Mouse (Mus musculus): Measurements from ENCODE around the gene Cxcl16. TPM values are rescaled to one million over a fixed set of nuclear protein-coding genes. Genes with fewer than 3 reads are reported as not detected.
A peak's percentile ranks its signal among the peaks of the same experiment; 100 is the strongest.

Gene Cxcl16
- polyA plus RNA-seq, 1 experiment from 2014 or later = 0.83 TPM

GRCm38 (mm10) chr11:70447373-70447772, 12.4 kb downstream of the Cxcl16 start:
- Histone ChIP-seq H3K27me3 (no peaks in the 10 kb centered on the region), H3K27ac (no peak overlapping the region), H3K4me3 (no peak overlapping the region), H3K9ac (no peak overlapping the region), H3K9me3 (replicated peaks) (no peaks in the 10 kb centered on the region), H3K36me3 (ENCODE audit: poor library complexity, severe bottlenecking) (0 out of 2 replicates have a peak, but pooled peaks cover under 1% of the 10 kb centered on the region), H3K4me1 (peaks cover 6% of the 10 kb centered on the region), H3K4me2 (no peak overlapping the region)
- WGBS = 90% methylated on average over 1 of the region's 1 CpGs
- ATAC-seq = no peak

- no peak overlapping the region for H3K4me2 ChIP-seq
- no peak overlapping the region for H3K4me3 ChIP-seq
- WGBS = 46% methylated on average over 3 of the region's 3 CpGs
- H3K9ac ChIP-seq = no peak overlapping the region
- H3K36me3 ChIP-seq (ENCODE audit: poor library complexity, severe bottlenecking) = peaks cover 7% of the 10 kb centered on the region
- H3K4me1 ChIP-seq = 0 out of 2 replicates have a peak, but pooled peaks cover 4% of the 10 kb centered on the region
- ATAC-seq = no peak
- H3K27ac ChIP-seq = no peak overlapping the region
- no peaks in the 10 kb centered on the region for H3K27me3 ChIP-seq
- no peaks in the 10 kb centered on the region for H3K9me3 ChIP-seq (replicated peaks)
Measured at GRCm38 (mm10) chr11:70446756-70447155, 13.0 kb downstream of the Cxcl16 start.

GRCm38 (mm10) chr11:70444667-70445066, 15.1 kb downstream of the Cxcl16 start:
- H3K36me3 ChIP-seq (ENCODE audit: poor library complexity, severe bottlenecking) = peaks cover 26% of the 10 kb centered on the region
- WGBS = 78% methylated on average over 6 of the region's 6 CpGs
- no peak overlapping the region for H3K9ac ChIP-seq
- H3K4me1 ChIP-seq = no peaks in the 10 kb centered on the region
- H3K27me3 ChIP-seq = no peaks in the 10 kb centered on the region
- no peaks in the 10 kb centered on the region for H3K9me3 ChIP-seq (replicated peaks)
- H3K4me2 ChIP-seq = no peak overlapping the region
- no peak overlapping the region for H3K4me3 ChIP-seq
- no peak overlapping the region for H3K27ac ChIP-seq
- no peak for ATAC-seq

GRCm38 (mm10) chr11:70443964-70444363, 15.8 kb downstream of the Cxcl16 start:
- Histone ChIP-seq H3K36me3 (ENCODE audit: poor library complexity, severe bottlenecking) (peaks cover 33% of the 10 kb centered on the region), H3K27me3 (no peaks in the 10 kb centered on the region), H3K9ac (no peak overlapping the region), H3K4me3 (no peak overlapping the region), H3K4me2 (no peak overlapping the region), H3K27ac (no peak overlapping the region), H3K9me3 (replicated peaks) (no peaks in the 10 kb centered on the region), H3K4me1 (no peaks in the 10 kb centered on the region)
- ATAC-seq = no peak
- WGBS = 88% methylated on average over 3 of the region's 3 CpGs

- Histone ChIP-seq H3K4me1 (no peaks in the 10 kb centered on the region), H3K4me3 (no peak overlapping the region), H3K9me3 (replicated peaks) (no peaks in the 10 kb centered on the region), H3K36me3 (ENCODE audit: poor library complexity, severe bottlenecking) (peaks cover 54% of the 10 kb centered on the region), H3K4me2 (no peak overlapping the region), H3K9ac (no peak overlapping the region), H3K27me3 (no peaks in the 10 kb centered on the region), H3K27ac (no peak overlapping the region)
- 92% methylated on average over 7 of the region's 7 CpGs for WGBS
- ATAC-seq = no peak
Measured at GRCm38 (mm10) chr11:70441882-70442281, 17.9 kb downstream of the Cxcl16 start.

- WGBS = 93% methylated on average over 4 of the region's 4 CpGs
- H3K4me2 ChIP-seq = no peak overlapping the region
- no peak overlapping the region for H3K4me3 ChIP-seq
- peaks cover 67% of the 10 kb centered on the region for H3K36me3 ChIP-seq (ENCODE audit: poor library complexity, severe bottlenecking)
- no peaks in the 10 kb centered on the region for H3K27me3 ChIP-seq
- no peaks in the 10 kb centered on the region for H3K9me3 ChIP-seq (replicated peaks)
- H3K27ac ChIP-seq = no peak overlapping the region
- H3K9ac ChIP-seq = no peak overlapping the region
- ATAC-seq = no peak
- H3K4me1 ChIP-seq = no peaks in the 10 kb centered on the region
Measured at GRCm38 (mm10) chr11:70440637-70441036, 19.1 kb downstream of the Cxcl16 start.

- no peaks in the 10 kb centered on the region for H3K27me3 ChIP-seq
- peaks cover 67% of the 10 kb centered on the region for H3K36me3 ChIP-seq (ENCODE audit: poor library complexity, severe bottlenecking)
- H3K9ac ChIP-seq = no peak overlapping the region
- H3K4me2 ChIP-seq = no peak overlapping the region
- ATAC-seq = no peak
- no peak overlapping the region for H3K27ac ChIP-seq
- 91% methylated on average over 7 of the region's 7 CpGs for WGBS
- peaks cover 16% of the 10 kb centered on the region for H3K4me1 ChIP-seq
- no peaks in the 10 kb centered on the region for H3K9me3 ChIP-seq (replicated peaks)
- H3K4me3 ChIP-seq = no peak overlapping the region
Measured at GRCm38 (mm10) chr11:70438728-70439374, 20.9 kb downstream of the Cxcl16 start.

GRCm38 (mm10) chr11:70437426-70437825, 22.4 kb downstream of the Cxcl16 start:
- peaks cover 67% of the 10 kb centered on the region for H3K36me3 ChIP-seq (ENCODE audit: poor library complexity, severe bottlenecking)
- no peak for ATAC-seq
- whole genome bisulfite sequencing = 89% methylated on average over 6 of the region's 6 CpGs

GRCm38 (mm10) chr11:70435476-70435875, 24.3 kb downstream of the Cxcl16 start:
- H3K9ac ChIP-seq = peak overlapping the region; percentile 13; the same call in 1 of the 2 replicates
- H3K4me2 ChIP-seq = no peak overlapping the region
- H3K4me3 ChIP-seq = no peak overlapping the region
- no peaks in the 10 kb centered on the region for H3K27me3 ChIP-seq
- peaks cover 49% of the 10 kb centered on the region for H3K36me3 ChIP-seq (ENCODE audit: poor library complexity, severe bottlenecking)
- 86% methylated on average over 5 of the region's 5 CpGs for WGBS
- peaks cover 33% of the 10 kb centered on the region for H3K4me1 ChIP-seq
- H3K9me3 ChIP-seq (replicated peaks) = no peaks in the 10 kb centered on the region
- ATAC-seq = no peak
- no peak overlapping the region for H3K27ac ChIP-seq

More at GRCm38 (mm10) chr11:70437426-70437825, 22.4 kb downstream of the Cxcl16 start:
- no peak overlapping the region for H3K27ac ChIP-seq
- H3K4me2 ChIP-seq = no peak overlapping the region
- no peak overlapping the region for H3K9ac ChIP-seq
- H3K4me3 ChIP-seq = no peak overlapping the region
- H3K27me3 ChIP-seq = no peaks in the 10 kb centered on the region
- no peaks in the 10 kb centered on the region for H3K9me3 ChIP-seq (replicated peaks)
- H3K4me1 ChIP-seq = peaks cover 26% of the 10 kb centered on the region

GRCm38 (mm10) chr11:70433951-70434350, 25.8 kb downstream of the Cxcl16 start:
- Histone ChIP-seq H3K36me3 (ENCODE audit: poor library complexity, severe bottlenecking) (peaks cover 34% of the 10 kb centered on the region), H3K27me3 (no peaks in the 10 kb centered on the region), H3K9me3 (replicated peaks) (no peaks in the 10 kb centered on the region), H3K4me1 (peaks cover 33% of the 10 kb centered on the region), H3K4me2 (peak overlapping the region; percentile 83), H3K27ac (no peak overlapping the region), H3K9ac (peak overlapping the region; percentile 89), H3K4me3 (peak overlapping the region; percentile 80; the same call in 1 of the 2 replicates)
- ATAC-seq = no peak
- WGBS = 94% methylated on average over 3 of the region's 3 CpGs

GRCm38 (mm10) chr11:70433569-70433943, 26.2 kb downstream of the Cxcl16 start:
- H3K4me3 ChIP-seq = peak overlapping the region; percentile 80
- no peaks in the 10 kb centered on the region for H3K9me3 ChIP-seq (replicated peaks)
- peak overlapping the region; percentile 89 for H3K9ac ChIP-seq
- H3K4me1 ChIP-seq = peaks cover 33% of the 10 kb centered on the region
- H3K27me3 ChIP-seq = no peaks in the 10 kb centered on the region
- peaks cover 30% of the 10 kb centered on the region for H3K36me3 ChIP-seq (ENCODE audit: poor library complexity, severe bottlenecking)
- H3K27ac ChIP-seq = no peak overlapping the region
- ATAC-seq = no peak
- H3K4me2 ChIP-seq = peak overlapping the region; percentile 83
- 55% methylated on average over 1 of the region's 1 CpGs for WGBS

GRCm38 (mm10) chr11:70432895-70433568, 26.8 kb downstream of the Cxcl16 start:
- peak overlapping the region; percentile 93 for H3K27ac ChIP-seq
- peak overlapping the region; percentile 89 for H3K9ac ChIP-seq
- H3K9me3 ChIP-seq (replicated peaks) = no peaks in the 10 kb centered on the region
- peak overlapping the region; percentile 80 for H3K4me3 ChIP-seq
- WGBS = 5% methylated on average over 15 of the region's 15 CpGs
- peak overlapping the region; percentile 83 for H3K4me2 ChIP-seq
- peak; percentile 58 for ATAC-seq
- H3K4me1 ChIP-seq = peaks cover 33% of the 10 kb centered on the region
- H3K27me3 ChIP-seq = no peaks in the 10 kb centered on the region
- H3K36me3 ChIP-seq (ENCODE audit: poor library complexity, severe bottlenecking) = peaks cover 24% of the 10 kb centered on the region

Data from forebrain, embryonic 13.5 days (tissue).